Mouse (Mus musculus) liver, postnatal 0 days (tissue): ENCODE results near the gene Prkcb. TPM values are rescaled to one million over a fixed set of nuclear protein-coding genes. Genes with fewer than 3 reads are reported as not detected.

ENCODE experiments used
- ATAC-seq: fragments of 200-750 bp; cut with Nextera tagmentation; 2 replicates; pipeline ENCODE4 v1.8.0; 2017; ENCODE audit warnings: mild to moderate bottlenecking, moderate library complexity
- DNase-seq: peaks from one replicate; pipeline ENCODE4 v3.0.0-alpha.2; 2016
- H3K27ac ChIP-seq: fragments of 300-500 bp; sonication (generic); 2 replicates; pipeline ENCODE4 v1.5.1; 2014; ENCODE audit warnings: antibody characterized with exemption, moderate library complexity, mild to moderate bottlenecking, low read depth
- H3K27me3 ChIP-seq: fragments of 300-500 bp; sonication (generic); 2 replicates; pipeline ENCODE4 v1.6.1; 2014; ENCODE audit warnings: low read length, control low read depth, mixed read lengths; ENCODE audit not compliant: insufficient read depth
- H3K36me3 ChIP-seq: fragments of 300-500 bp; sonication (generic); replicated peaks from 2 replicates; pipeline ENCODE4 v1.6.1; 2014; ENCODE audit warnings: mild to moderate bottlenecking, control low read depth, low read length, moderate library complexity, mixed read lengths; ENCODE audit not compliant: insufficient read depth
- H3K4me1 ChIP-seq: fragments of 300-500 bp; sonication (generic); 2 replicates; pipeline ENCODE4 v1.6.1; 2014; ENCODE audit warnings: antibody characterized with exemption, mild to moderate bottlenecking, control low read depth; ENCODE audit not compliant: insufficient read depth
- H3K4me2 ChIP-seq: fragments of 300-500 bp; sonication (generic); 2 replicates; pipeline ENCODE4 v1.6.1; 2014; ENCODE audit warnings: low read depth, mild to moderate bottlenecking, low read length, moderate library complexity, mixed read lengths
- H3K4me3 ChIP-seq: fragments of 300-500 bp; sonication (generic); 2 replicates; pipeline ENCODE4 v1.5.1; 2014; ENCODE audit warnings: low read depth, low read length
- H3K9ac ChIP-seq: fragments of 300-500 bp; sonication (generic); replicated peaks from 2 replicates; pipeline ENCODE4 v1.6.1; 2014; ENCODE audit warnings: mild to moderate bottlenecking, moderate library complexity
- H3K9me3 ChIP-seq: fragments of 300-500 bp; sonication (generic); 2 replicates; pipeline ENCODE4 v1.6.1; 2016; ENCODE audit warnings: mild to moderate bottlenecking, control low read depth, low read length, mixed read lengths
- CTCF ChIP-seq: sonication (generic); IDR thresholded peaks from 2 replicates; pipeline ENCODE4 v1.5.1; 2016; ENCODE audit warnings: antibody characterized with exemption, low read depth
- EP300 ChIP-seq: IDR thresholded peaks from 2 replicates; pipeline ENCODE4 v1.6.1; 2016; ENCODE audit warnings: antibody characterized with exemption, low read depth, mild to moderate bottlenecking
- WGBS: fragments of 180-500 bp; shearing (Covaris S2); extraction: QIAGEN DNeasy Blood & Tissue Kit; methylation state at CpG from one replicate; pipeline ENCODE4 v1.1.7; 2014; ENCODE audit not compliant: insufficient replicate concordance; 5-methylcytosine and 5-hydroxymethylcytosine counted together
- polyA plus RNA-seq: library from polyadenylated mRNA; unstranded; fragments of >200 nt; fragmentation: Nextera tagmentation; extraction: Ambion mirVana; gene quantifications from 2 replicates; pipeline ENCODE4 v1.2.1, GENCODE M21; 2015

Gene Prkcb
- polyA plus RNA-seq, 1 experiment from 2014 or later, result 8.1 TPM

DNA sequence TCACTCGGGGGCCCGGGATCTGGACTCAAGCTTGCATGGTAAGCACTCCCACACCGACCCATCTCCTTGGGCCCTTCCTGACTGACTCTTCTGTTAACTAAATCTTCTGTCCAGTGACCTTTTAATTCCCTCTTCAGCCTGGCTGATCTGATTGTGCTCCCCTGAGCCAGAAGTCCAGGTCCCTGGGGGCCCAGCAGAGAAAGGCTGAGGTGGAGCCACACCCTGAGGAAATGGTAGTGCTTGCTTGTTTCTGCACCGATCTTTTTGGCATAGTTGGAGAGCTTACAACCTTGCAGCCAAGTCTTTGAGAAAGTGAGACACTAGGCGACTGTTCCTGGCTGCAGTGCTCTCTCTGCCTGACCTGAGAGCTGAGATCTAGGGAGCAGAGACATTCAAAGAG, 183.7 kb downstream of the Prkcb start:
- H3K4me2 ChIP-seq, result no peak overlapping the region
- H3K9me3 ChIP-seq, result peaks cover 6% of the 10 kb centered on the region
- no peak overlapping the region for H3K9ac ChIP-seq
- H3K4me1 ChIP-seq, result no peaks in the 10 kb centered on the region
- WGBS, result 69% methylated on average over 5 of the region's 5 CpGs
- no peaks in the 10 kb centered on the region for H3K27me3 ChIP-seq
- no peak overlapping the region for H3K27ac ChIP-seq
- H3K36me3 ChIP-seq, result no peaks in the 10 kb centered on the region
- ATAC-seq (no peak), DNase-seq (no peak)
- TF ChIP-seq CTCF (no peak), EP300 (no peak)
- no peak overlapping the region for H3K4me3 ChIP-seq

DNA sequence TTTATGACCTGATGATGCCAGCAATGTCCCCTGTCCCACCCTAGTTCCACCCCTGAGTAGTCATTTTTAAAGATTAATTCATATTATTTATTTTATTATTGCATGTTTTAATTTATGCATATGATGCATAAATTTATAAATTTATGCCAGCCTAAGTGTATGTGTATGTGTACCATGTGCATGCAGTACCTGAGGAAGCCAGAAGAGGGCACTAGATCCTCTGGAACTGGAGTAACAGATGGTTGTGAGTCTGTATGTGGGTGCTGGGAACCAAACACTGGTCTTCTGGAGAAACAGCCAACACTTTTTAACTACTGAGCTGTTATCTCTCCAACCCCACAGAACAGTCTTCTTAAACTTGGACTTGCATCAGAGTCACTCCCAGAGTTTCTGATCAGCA, 186.5 kb downstream of the Prkcb start:
- DNase-seq, result no peak
- Histone ChIP-seq H3K27ac (no peak overlapping the region), H3K4me3 (no peak overlapping the region), H3K9me3 (peaks cover 6% of the 10 kb centered on the region), H3K9ac (no peak overlapping the region), H3K4me1 (no peaks in the 10 kb centered on the region), H3K27me3 (no peaks in the 10 kb centered on the region), H3K36me3 (no peaks in the 10 kb centered on the region), H3K4me2 (no peak overlapping the region)
- no peak for TF ChIP-seq EP300
- TF ChIP-seq CTCF, result peak; percentile 31
- ATAC-seq, result no peak

- H3K4me2 ChIP-seq, result no peak overlapping the region
- 72% methylated on average over 6 of the region's 6 CpGs for WGBS
- H3K27me3 ChIP-seq, result no peaks in the 10 kb centered on the region
- no peak for DNase-seq
- no peaks in the 10 kb centered on the region for H3K4me1 ChIP-seq
- H3K4me3 ChIP-seq, result no peak overlapping the region
- no peak overlapping the region for H3K9ac ChIP-seq
- peaks cover 6% of the 10 kb centered on the region for H3K9me3 ChIP-seq
- TF ChIP-seq CTCF (no peak), EP300 (no peak)
- H3K27ac ChIP-seq, result no peak overlapping the region
- no peak for ATAC-seq
- no peaks in the 10 kb centered on the region for H3K36me3 ChIP-seq
Measured at GRCm38 (mm10) chr7:122476697-122477096, 188.1 kb downstream of the Prkcb start.

DNA sequence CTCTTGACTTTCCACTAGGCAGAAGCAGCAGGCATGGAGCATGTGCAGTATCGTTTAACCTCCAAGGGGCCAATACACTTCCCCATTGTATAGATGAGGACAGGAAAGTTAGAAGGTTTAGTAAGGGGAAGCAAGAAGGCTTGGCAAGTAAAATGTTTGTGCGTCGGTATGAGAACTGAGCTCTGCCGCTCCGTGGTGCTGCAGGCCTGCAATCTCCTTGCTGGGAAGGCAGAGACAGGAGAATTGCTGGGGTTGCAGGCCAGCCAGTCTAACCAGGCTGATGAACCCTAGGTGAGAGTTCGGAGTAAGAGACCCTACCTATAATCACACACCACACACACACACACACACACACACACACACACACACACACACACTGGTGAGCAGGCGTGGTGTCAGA, 188.6 kb downstream of the Prkcb start:
- H3K9ac ChIP-seq, result no peak overlapping the region
- TF ChIP-seq EP300 (no peak), CTCF (no peak)
- no peak overlapping the region for H3K4me2 ChIP-seq
- no peak overlapping the region for H3K27ac ChIP-seq
- H3K36me3 ChIP-seq, result no peaks in the 10 kb centered on the region
- no peaks in the 10 kb centered on the region for H3K27me3 ChIP-seq
- no peak overlapping the region for H3K4me3 ChIP-seq
- H3K4me1 ChIP-seq, result no peaks in the 10 kb centered on the region
- DNase-seq, result no peak
- 47% methylated on average over 7 of the region's 7 CpGs for WGBS
- ATAC-seq, result no peak
- peaks cover 6% of the 10 kb centered on the region for H3K9me3 ChIP-seq

DNA sequence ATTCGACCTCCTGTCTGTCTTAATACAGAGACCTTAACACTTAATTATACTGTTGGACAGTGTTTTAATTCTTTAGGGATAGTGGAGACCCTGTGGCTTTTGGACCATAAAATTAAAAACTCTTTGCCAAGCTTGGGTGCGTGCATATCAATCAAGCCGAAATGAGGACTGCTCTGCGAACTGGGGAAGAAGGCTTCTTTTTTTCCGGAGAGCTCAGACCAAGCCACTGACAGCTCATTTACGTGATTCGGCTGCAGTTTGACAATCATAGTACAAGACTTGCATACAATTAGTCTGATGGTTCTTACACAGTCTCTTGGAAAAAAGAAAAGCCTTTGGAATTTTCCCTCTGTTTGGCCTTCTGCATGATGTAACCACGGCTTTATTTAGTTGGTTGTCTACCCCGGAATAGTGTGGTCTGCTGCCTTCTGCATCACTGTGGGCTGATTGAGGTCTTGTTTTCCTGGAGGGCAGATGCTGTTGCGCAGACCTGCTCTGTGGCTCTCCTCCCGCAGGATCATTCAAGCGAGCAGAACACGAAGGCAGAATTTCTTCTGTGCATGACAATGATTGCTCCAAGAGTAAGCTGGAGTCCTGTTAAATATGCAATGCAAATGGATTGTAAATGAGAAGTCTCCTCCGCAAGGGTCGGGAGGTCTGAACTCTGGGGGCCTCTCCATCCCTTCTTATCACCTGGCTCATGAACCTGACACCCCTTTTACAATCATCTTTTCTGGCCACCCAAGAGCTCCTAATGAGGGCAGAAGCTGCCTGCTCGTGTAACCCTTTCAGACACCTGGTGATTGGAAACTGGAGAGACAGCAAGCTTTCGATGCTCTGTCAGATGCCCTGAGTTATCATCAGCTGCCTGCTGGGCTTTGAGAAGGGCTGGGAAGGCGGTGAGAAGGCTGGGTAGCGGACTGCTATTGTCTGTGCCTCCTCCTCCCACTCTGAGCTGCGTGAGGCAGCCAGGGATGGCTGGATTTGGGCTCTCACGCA, 189.3 kb downstream of the Prkcb start:
- H3K36me3 ChIP-seq, result no peaks in the 10 kb centered on the region
- no peaks in the 10 kb centered on the region for H3K4me1 ChIP-seq
- ATAC-seq (no peak), DNase-seq (no peak)
- H3K4me3 ChIP-seq, result no peak overlapping the region
- H3K9me3 ChIP-seq, result peaks cover 6% of the 10 kb centered on the region
- H3K4me2 ChIP-seq, result no peak overlapping the region
- 40% methylated on average over 21 of the region's 21 CpGs for WGBS
- no peak overlapping the region for H3K27ac ChIP-seq
- H3K9ac ChIP-seq, result no peak overlapping the region
- TF ChIP-seq EP300 (no peak), CTCF (no peak)
- H3K27me3 ChIP-seq, result no peaks in the 10 kb centered on the region

GRCm38 (mm10) chr7:122483949-122484348, 195.4 kb downstream of the Prkcb start:
- H3K4me2 ChIP-seq, result no peak overlapping the region
- H3K27ac ChIP-seq, result no peak overlapping the region
- no peaks in the 10 kb centered on the region for H3K36me3 ChIP-seq
- H3K4me3 ChIP-seq, result no peak overlapping the region
- DNase-seq (no peak), ATAC-seq (no peak)
- no peaks in the 10 kb centered on the region for H3K9me3 ChIP-seq
- H3K4me1 ChIP-seq, result no peaks in the 10 kb centered on the region
- H3K9ac ChIP-seq, result no peak overlapping the region
- WGBS, result 67% methylated on average over 8 of the region's 8 CpGs
- TF ChIP-seq EP300 (no peak), CTCF (no peak)
- no peaks in the 10 kb centered on the region for H3K27me3 ChIP-seq
